ENCODE assay signal across 13 mouse cellular contexts in the genomic region with DNA sequence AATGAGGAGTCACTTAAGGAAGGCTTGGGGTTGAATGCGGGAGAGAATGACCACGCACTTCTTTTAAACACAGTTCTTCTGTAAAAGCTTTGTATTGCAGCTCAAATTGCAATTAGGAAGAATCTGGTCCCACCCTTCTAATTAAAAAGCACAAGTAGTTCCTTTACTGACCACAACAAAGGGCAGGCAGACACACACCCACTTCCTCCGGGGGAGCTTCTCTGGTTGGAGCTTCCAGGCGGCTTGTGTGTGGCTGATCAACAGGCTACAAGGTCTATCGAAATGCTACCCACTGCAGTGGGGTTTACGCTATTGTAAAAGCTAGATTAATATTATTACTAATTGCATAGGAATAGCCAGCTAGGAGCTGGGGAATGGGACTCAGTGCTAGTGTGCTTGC. TPM values are rescaled to one million over a fixed set of nuclear protein-coding genes. Genes with fewer than 3 reads are reported as not detected.
A peak's percentile ranks its signal among the peaks of the same experiment; 100 is the strongest.
DNase-seq lines count a peak whose midpoint lies in the region; ATAC-seq and TF ChIP-seq lines count a peak whose summit lies in the region.
"Had no signal": no experiment of that assay in that cellular context is flagged by ENCODE, and none has a peak within 500 bp of the region (broad histone marks: within the 10 kb centered on the region; RNA-seq: fewer than 3 reads in every experiment).

No protein-coding gene starts in this region.

- H3K36me3 ChIP-seq in forebrain, embryonic 10.5 days (replicated peaks): no peaks in the 10 kb centered on the region
- no peaks in the 10 kb centered on the region for H3K36me3 ChIP-seq in forebrain, postnatal 0 days (ENCODE audit: insufficient read depth)
- H3K36me3 ChIP-seq: heart, embryonic 15.5 days; lung, embryonic 15.5 days had no signal

- DNase-seq in forebrain, embryonic 10.5 days (ENCODE audit: extremely low spot score, low spot score): no peak
- no peak for DNase-seq in forebrain, postnatal 0 days
- peak; percentile 50 to 51 for DNase-seq in natural killer cell, adult 2 months (ENCODE audit: low spot score in 2 of 2)
- no peak for DNase-seq in adrenal gland, postnatal 4 days (ENCODE audit: low spot score in 2 of 2)
- DNase-seq in right cerebral cortex, postnatal 14 days: no peak
- no peak for DNase-seq in kidney, postnatal 36 days
- DNase-seq: gastrocnemius, adult 2 months; kidney, postnatal 4 days had no signal

- H3K27me3 ChIP-seq in forebrain, embryonic 10.5 days (ENCODE audit: poor library complexity, severe bottlenecking): peaks cover 22% of the 10 kb centered on the region
- no peaks in the 10 kb centered on the region for H3K27me3 ChIP-seq in forebrain, postnatal 0 days (ENCODE audit: insufficient read depth, low read length)
- H3K27me3 ChIP-seq: lung, embryonic 15.5 days had no signal

- 0 out of 2 replicates have a peak overlapping the region, but pooled peaks have one; percentile 20 for H3K27ac ChIP-seq in forebrain, embryonic 10.5 days
- no peak overlapping the region for H3K27ac ChIP-seq in forebrain, postnatal 0 days (ENCODE audit: low read depth, low read length)
- H3K27ac ChIP-seq: gastrocnemius, adult 2 months; heart, embryonic 15.5 days; hindbrain, postnatal 0 days; lung, embryonic 15.5 days had no signal

- ATAC-seq in forebrain, postnatal 0 days: no peak
- peak; percentile 99 for ATAC-seq in CD4-positive, CD25-positive, alpha-beta regulatory T cell, adult 4 months
- ATAC-seq in common myeloid progenitor, adult 5-6 weeks (replicated peaks; ENCODE audit: low read depth, poor library complexity, severe bottlenecking): peak; percentile 82
- ATAC-seq: hindbrain, postnatal 0 days had no signal

- 64% methylated on average over 6 of the region's 6 CpGs for WGBS in forebrain, embryonic 10.5 days
- WGBS in forebrain, postnatal 0 days: 41% methylated on average over 6 of the region's 6 CpGs

- H3K9me3 ChIP-seq in forebrain, embryonic 10.5 days: no peaks in the 10 kb centered on the region
- H3K9me3 ChIP-seq in forebrain, postnatal 0 days (ENCODE audit: low read length): no peaks in the 10 kb centered on the region
- H3K9me3 ChIP-seq: heart, embryonic 15.5 days; lung, embryonic 15.5 days had no signal

- peaks cover 23% of the 10 kb centered on the region for H3K4me1 ChIP-seq in forebrain, embryonic 10.5 days
- H3K4me1 ChIP-seq in forebrain, postnatal 0 days (ENCODE audit: insufficient read depth): no peaks in the 10 kb centered on the region

- no peak overlapping the region for H3K4me3 ChIP-seq in forebrain, embryonic 10.5 days
- H3K4me3 ChIP-seq in forebrain, postnatal 0 days (ENCODE audit: low read depth, low read length): no peak overlapping the region
- H3K4me3 ChIP-seq: gastrocnemius, adult 2 months; heart, embryonic 15.5 days; lung, embryonic 15.5 days had no signal

- no peak overlapping the region for H3K4me2 ChIP-seq in forebrain, postnatal 0 days (ENCODE audit: low read depth)
- H3K4me2 ChIP-seq: heart, embryonic 15.5 days; lung, embryonic 15.5 days had no signal

- TF ChIP-seq CTCF in forebrain, postnatal 0 days (IDR thresholded peaks at IDR 0.05; ENCODE audit: low read depth): no peak

- H3K9ac ChIP-seq in forebrain, postnatal 0 days: no peak overlapping the region
- H3K9ac ChIP-seq: heart, embryonic 15.5 days; lung, embryonic 15.5 days had no signal

RNA-seq across cellular contexts. Expression of gene Prdm1, which starts 45.2 kb away (rescaled TPM):
- 0.73 and 1.2 TPM in 2 replicates for polyA plus RNA-seq in forebrain, embryonic 10.5 days (2016; fragmentation: Nextera tagmentation; extraction: Ambion mirVana)
- total RNA-seq in forebrain, postnatal 0 days (2014; rRNA removed): 0.71 and 1.0 TPM in 2 replicates
- 0.23 and 0.25 TPM in 2 replicates for polyA plus RNA-seq in forebrain, postnatal 0 days (2015; fragmentation: Nextera tagmentation; extraction: Ambion mirVana)
- polyA plus RNA-seq in CD4-positive, CD25-positive, alpha-beta regulatory T cell, adult 4 months (2017; shearing (Covaris generic)): 10 to 100 TPM; 16.5 to 19.8 TPM
- total RNA-seq in common myeloid progenitor, adult 5-6 weeks (2017): 0.27 TPM in 1 of 2 replicates, not detected in the other
- total RNA-seq in adrenal gland, postnatal 4 days (2021): 1 to 10 TPM; 2.8 to 4.3 TPM

Comparison
In these comparisons a context has a peak if more than half of its experiments do, and no peak if none do; other contexts are left out.
1. DNase-seq: peak in natural killer cell, adult 2 months (2 of 2); none in forebrain, embryonic 10.5 days (single experiment), forebrain, postnatal 0 days (single experiment), adrenal gland, postnatal 4 days (0 of 2), right cerebral cortex, postnatal 14 days (single experiment) and kidney, postnatal 36 days (0 of 2).